Mouse (Mus musculus) retina, embryonic 14.5 days (tissue): ENCODE results near the gene Pfdn4.
"Not testable (repeated sequence)": the region's sequence is repeated elsewhere in the genome, so short reads cannot be mapped to it uniquely, and the experiment has no call there.

Experiments
- DNase-seq: peaks from one replicate; pipeline ENCODE4 v3.0.0-alpha.2; 2015; ENCODE audit warnings: low spot score

The Pfdn4 gene

GRCm38 (mm10) chr2:170496154-170496930, at the start of gene Pfdn4:
Gene Pfdn4, plus strand, starts transcription at chr2:170496428.
- DNase-seq = peak; percentile 51

GRCm38 (mm10) chr2:170446843-170447383, 49.3 kb upstream of the Pfdn4 start:
- DNase-seq = no peak

GRCm38 (mm10) chr2:170447651-170448050, 48.6 kb upstream of the Pfdn4 start:
- no peak for DNase-seq

- DNase-seq = peak; percentile 89
Observed at GRCm38 (mm10) chr2:170450933-170451332, 45.3 kb upstream of the Pfdn4 start.

- DNase-seq = not testable (repeated sequence)
Observed at GRCm38 (mm10) chr2:170453809-170454208, 42.4 kb upstream of the Pfdn4 start.

- no peak for DNase-seq
Observed at GRCm38 (mm10) chr2:170459183-170459582, 37.0 kb upstream of the Pfdn4 start.

- DNase-seq = no peak
Observed at GRCm38 (mm10) chr2:170459805-170460204, 36.4 kb upstream of the Pfdn4 start.

- no peak for DNase-seq
Observed at GRCm38 (mm10) chr2:170461652-170462051, 34.6 kb upstream of the Pfdn4 start.

- no peak for DNase-seq
Observed at GRCm38 (mm10) chr2:170464817-170465216, 31.4 kb upstream of the Pfdn4 start.

GRCm38 (mm10) chr2:170468009-170468408, 28.2 kb upstream of the Pfdn4 start:
- no peak for DNase-seq

GRCm38 (mm10) chr2:170469616-170470308, 26.5 kb upstream of the Pfdn4 start:
- no peak for DNase-seq

- no peak for DNase-seq
Observed at GRCm38 (mm10) chr2:170470591-170470990, 25.6 kb upstream of the Pfdn4 start.

- no peak for DNase-seq
Observed at GRCm38 (mm10) chr2:170474125-170474524, 22.1 kb upstream of the Pfdn4 start.

GRCm38 (mm10) chr2:170475164-170475563, 21.1 kb upstream of the Pfdn4 start:
- DNase-seq = no peak

- DNase-seq = no peak
Observed at GRCm38 (mm10) chr2:170476215-170476614, 20.0 kb upstream of the Pfdn4 start.

GRCm38 (mm10) chr2:170476643-170477042, 19.6 kb upstream of the Pfdn4 start:
- no peak for DNase-seq

- DNase-seq = no peak
Observed at GRCm38 (mm10) chr2:170482019-170482540, 14.1 kb upstream of the Pfdn4 start.

- no peak for DNase-seq
Observed at GRCm38 (mm10) chr2:170483914-170484313, 12.3 kb upstream of the Pfdn4 start.

GRCm38 (mm10) chr2:170487202-170487601, 9.0 kb upstream of the Pfdn4 start:
- peak; percentile 43 for DNase-seq

- peak; percentile 72 for DNase-seq
Observed at GRCm38 (mm10) chr2:170487890-170488502, 8.2 kb upstream of the Pfdn4 start.

- peak; percentile 34 for DNase-seq
Observed at GRCm38 (mm10) chr2:170494784-170495710, 1.2 kb upstream of the Pfdn4 start.
